Mouse (Mus musculus): Measurements from ENCODE around the gene Naa16. TPM values are rescaled to one million over a fixed set of nuclear protein-coding genes. Genes with fewer than 3 reads are reported as not detected.

The Naa16 gene
- polyA plus RNA-seq, 1 experiment from 2014 or later: 16.8 TPM

DNA sequence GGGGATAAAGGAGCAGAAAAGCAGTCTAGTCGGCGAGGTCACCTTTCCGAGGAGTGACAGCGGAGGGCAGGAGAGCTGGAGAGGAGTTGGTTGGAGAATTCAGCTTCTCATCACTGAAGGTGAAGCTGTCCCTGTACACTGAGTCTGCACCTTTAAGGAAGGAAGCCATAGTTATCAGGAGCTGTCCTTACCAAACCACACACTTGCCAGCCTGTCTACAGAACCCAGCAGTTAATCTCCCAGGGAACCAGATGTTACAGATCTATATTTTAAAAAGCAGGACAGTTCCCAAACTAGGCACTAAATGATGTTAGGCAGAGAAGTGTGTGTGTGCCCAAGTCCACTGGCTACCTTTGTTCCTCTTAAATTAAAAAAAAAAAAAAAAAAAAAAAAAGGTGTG, 98.9 kb downstream of the Naa16 start:
- no peak overlapping the region for H3K9ac ChIP-seq (ENCODE audit: low read depth, low read length)
- H3K36me3 ChIP-seq (ENCODE audit: control insufficient read depth, insufficient read depth): peaks cover 4% of the 10 kb centered on the region; the same call in 1 of the 2 replicates
- no peak overlapping the region for H3K4me3 ChIP-seq (ENCODE audit: low read depth, low read length)
- no peaks in the 10 kb centered on the region for H3K9me3 ChIP-seq (ENCODE audit: control insufficient read depth)
- H3K27ac ChIP-seq (ENCODE audit: low read depth, low read length): no peak overlapping the region
- no peak for ATAC-seq
- H3K27me3 ChIP-seq (replicated peaks; ENCODE audit: control insufficient read depth, insufficient read depth, low read length): no peaks in the 10 kb centered on the region
- WGBS: 92% methylated on average over 4 of the region's 4 CpGs
- no peak overlapping the region for H3K4me2 ChIP-seq (replicated peaks; ENCODE audit: low read depth)
- no peak for TF ChIP-seq CTCF (IDR thresholded peaks at IDR 0.05; ENCODE audit: low read depth)
- no peaks in the 10 kb centered on the region; the same call in 1 of the 2 replicates for H3K4me1 ChIP-seq (replicated peaks; ENCODE audit: control insufficient read depth, insufficient read depth, low read length)

- Histone ChIP-seq H3K9me3 (ENCODE audit: control insufficient read depth) (no peaks in the 10 kb centered on the region), H3K27me3 (replicated peaks; ENCODE audit: control insufficient read depth, insufficient read depth, low read length) (no peaks in the 10 kb centered on the region), H3K4me1 (replicated peaks; ENCODE audit: control insufficient read depth, insufficient read depth, low read length) (no peaks in the 10 kb centered on the region; the same call in 1 of the 2 replicates), H3K27ac (ENCODE audit: low read depth, low read length) (no peak overlapping the region), H3K36me3 (ENCODE audit: control insufficient read depth, insufficient read depth) (peaks cover 4% of the 10 kb centered on the region; the same call in 1 of the 2 replicates), H3K9ac (ENCODE audit: low read depth, low read length) (no peak overlapping the region), H3K4me2 (replicated peaks; ENCODE audit: low read depth) (no peak overlapping the region), H3K4me3 (ENCODE audit: low read depth, low read length) (no peak overlapping the region)
- WGBS: 60% methylated on average over 15 of the region's 15 CpGs
- no peak for ATAC-seq
- no peak for TF ChIP-seq CTCF (IDR thresholded peaks at IDR 0.05; ENCODE audit: low read depth)
Observed at GRCm38 (mm10) chr14:79290683-79291425, 99.7 kb downstream of the Naa16 start.

- WGBS: 34% methylated on average over 9 of the region's 9 CpGs
- Histone ChIP-seq H3K4me3 (ENCODE audit: low read depth, low read length) (no peak overlapping the region), H3K9ac (ENCODE audit: low read depth, low read length) (no peak overlapping the region), H3K36me3 (ENCODE audit: control insufficient read depth, insufficient read depth) (peaks cover 4% of the 10 kb centered on the region; the same call in 1 of the 2 replicates), H3K9me3 (ENCODE audit: control insufficient read depth) (no peaks in the 10 kb centered on the region), H3K27ac (ENCODE audit: low read depth, low read length) (no peak overlapping the region), H3K4me1 (replicated peaks; ENCODE audit: control insufficient read depth, insufficient read depth, low read length) (no peaks in the 10 kb centered on the region; the same call in 1 of the 2 replicates), H3K27me3 (replicated peaks; ENCODE audit: control insufficient read depth, insufficient read depth, low read length) (no peaks in the 10 kb centered on the region), H3K4me2 (replicated peaks; ENCODE audit: low read depth) (no peak overlapping the region)
- no peak for ATAC-seq
- no peak for TF ChIP-seq CTCF (IDR thresholded peaks at IDR 0.05; ENCODE audit: low read depth)
Observed at GRCm38 (mm10) chr14:79289909-79290308, 100.7 kb downstream of the Naa16 start.

DNA sequence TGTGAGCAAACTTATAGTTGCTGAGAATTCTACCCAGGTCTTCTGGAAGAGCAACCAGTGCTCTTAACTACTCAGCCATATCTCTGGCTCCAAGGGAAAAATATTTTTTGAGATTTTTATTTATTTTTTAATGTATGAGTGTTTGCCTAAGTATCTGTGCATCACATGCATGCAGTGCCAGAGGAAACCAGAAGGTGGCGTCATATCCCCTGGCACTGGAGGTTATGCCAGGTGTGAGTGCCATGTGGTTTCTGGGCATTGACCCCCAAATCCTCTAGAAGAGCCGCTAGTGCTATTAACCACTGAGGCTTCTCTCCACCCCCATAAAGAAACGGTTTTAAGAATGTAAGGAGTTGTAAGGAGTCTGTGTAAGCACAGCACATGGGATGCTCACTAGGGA, 102.3 kb downstream of the Naa16 start:
- Histone ChIP-seq H3K9ac (ENCODE audit: low read depth, low read length) (no peak overlapping the region), H3K36me3 (ENCODE audit: control insufficient read depth, insufficient read depth) (peaks cover 4% of the 10 kb centered on the region; the same call in 1 of the 2 replicates), H3K4me1 (replicated peaks; ENCODE audit: control insufficient read depth, insufficient read depth, low read length) (no peaks in the 10 kb centered on the region; the same call in 1 of the 2 replicates), H3K4me2 (replicated peaks; ENCODE audit: low read depth) (no peak overlapping the region), H3K9me3 (ENCODE audit: control insufficient read depth) (no peaks in the 10 kb centered on the region), H3K4me3 (ENCODE audit: low read depth, low read length) (no peak overlapping the region), H3K27ac (ENCODE audit: low read depth, low read length) (no peak overlapping the region), H3K27me3 (replicated peaks; ENCODE audit: control insufficient read depth, insufficient read depth, low read length) (no peaks in the 10 kb centered on the region)
- TF ChIP-seq CTCF (IDR thresholded peaks at IDR 0.05; ENCODE audit: low read depth): peak; percentile 58
- WGBS: 78% methylated on average over 3 of the region's 3 CpGs
- no peak for ATAC-seq

DNA sequence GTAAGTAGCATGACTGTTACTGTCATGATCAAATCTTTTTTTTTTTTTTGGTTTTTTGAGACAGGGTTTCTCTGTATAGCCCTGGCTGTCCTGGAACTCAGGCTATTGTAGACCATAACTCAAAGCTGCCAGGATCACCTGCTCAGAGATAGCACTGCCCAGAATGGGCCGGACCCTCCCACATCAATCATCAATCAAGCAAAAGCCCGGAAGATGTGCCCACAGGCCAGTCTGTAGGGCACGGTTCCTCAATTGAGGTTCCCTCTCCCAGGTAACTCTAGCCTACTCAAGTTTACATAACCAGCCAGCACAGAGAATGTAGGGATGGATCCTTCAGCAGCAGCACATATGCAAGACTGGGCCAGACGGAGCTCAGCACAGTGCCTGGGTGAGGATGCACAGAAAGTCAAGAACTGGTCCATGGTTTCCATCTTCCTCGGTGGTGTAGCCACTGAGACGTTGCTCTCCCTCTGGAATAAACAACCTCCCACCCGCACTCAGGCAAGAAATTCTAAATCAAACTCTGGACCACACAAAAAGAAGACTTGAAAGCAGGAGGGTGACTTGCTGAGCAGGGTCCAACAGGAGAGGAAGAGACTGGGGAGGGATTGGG, 103.2 kb downstream of the Naa16 start:
- no peaks in the 10 kb centered on the region; the same call in 1 of the 2 replicates for H3K4me1 ChIP-seq (replicated peaks; ENCODE audit: control insufficient read depth, insufficient read depth, low read length)
- WGBS: 82% methylated on average over 7 of the region's 7 CpGs
- no peak for TF ChIP-seq CTCF (IDR thresholded peaks at IDR 0.05; ENCODE audit: low read depth)
- no peak overlapping the region for H3K27ac ChIP-seq (ENCODE audit: low read depth, low read length)
- no peaks in the 10 kb centered on the region for H3K36me3 ChIP-seq (ENCODE audit: control insufficient read depth, insufficient read depth)
- no peak overlapping the region for H3K4me3 ChIP-seq (ENCODE audit: low read depth, low read length)
- H3K9ac ChIP-seq (ENCODE audit: low read depth, low read length): no peak overlapping the region
- H3K27me3 ChIP-seq (replicated peaks; ENCODE audit: control insufficient read depth, insufficient read depth, low read length): no peaks in the 10 kb centered on the region
- no peak for ATAC-seq
- H3K4me2 ChIP-seq (replicated peaks; ENCODE audit: low read depth): no peak overlapping the region
- no peaks in the 10 kb centered on the region for H3K9me3 ChIP-seq (ENCODE audit: control insufficient read depth)

GRCm38 (mm10) chr14:79285549-79285948, 105.0 kb downstream of the Naa16 start:
- no peaks in the 10 kb centered on the region for H3K36me3 ChIP-seq (ENCODE audit: control insufficient read depth, insufficient read depth)
- 92% methylated on average over 5 of the region's 5 CpGs for WGBS
- no peak overlapping the region for H3K4me3 ChIP-seq (ENCODE audit: low read depth, low read length)
- no peak overlapping the region for H3K4me2 ChIP-seq (replicated peaks; ENCODE audit: low read depth)
- no peak overlapping the region for H3K27ac ChIP-seq (ENCODE audit: low read depth, low read length)
- ATAC-seq: no peak
- H3K4me1 ChIP-seq (replicated peaks; ENCODE audit: control insufficient read depth, insufficient read depth, low read length): no peaks in the 10 kb centered on the region; the same call in 1 of the 2 replicates
- H3K9ac ChIP-seq (ENCODE audit: low read depth, low read length): no peak overlapping the region
- TF ChIP-seq CTCF (IDR thresholded peaks at IDR 0.05; ENCODE audit: low read depth): no peak
- no peaks in the 10 kb centered on the region for H3K9me3 ChIP-seq (ENCODE audit: control insufficient read depth)
- H3K27me3 ChIP-seq (replicated peaks; ENCODE audit: control insufficient read depth, insufficient read depth, low read length): no peaks in the 10 kb centered on the region
